Mouse (Mus musculus): ENCODE data around the gene Shq1.

Gene Shq1

DNA sequence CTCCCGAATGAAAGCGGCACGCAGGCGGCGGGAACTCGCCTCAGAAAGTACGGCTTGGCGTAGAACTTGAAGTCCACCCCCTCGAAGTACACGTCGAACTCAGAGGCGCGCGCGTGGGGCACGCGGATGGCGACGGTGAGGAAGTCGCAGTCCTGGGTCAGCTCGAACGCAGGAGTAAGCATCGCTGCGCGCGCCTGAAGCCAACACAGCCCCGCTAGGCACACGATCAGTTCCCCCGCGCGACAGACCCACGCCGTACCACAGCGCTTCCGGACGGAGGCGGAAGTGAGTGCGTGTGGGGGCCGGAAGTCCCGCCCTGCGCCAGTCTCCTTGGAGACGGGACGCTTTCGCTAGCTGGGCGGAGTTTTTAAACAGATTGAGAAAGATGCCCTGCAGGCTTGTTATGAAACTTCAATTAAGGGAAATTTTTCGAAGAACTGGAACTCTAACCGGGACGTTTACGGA is at the start of gene Shq1:
TSS of gene Shq1 (minus strand) at position 278 of the 465 bp plus-strand sequence.
- DNase-seq: peak; percentile 93

DNA sequence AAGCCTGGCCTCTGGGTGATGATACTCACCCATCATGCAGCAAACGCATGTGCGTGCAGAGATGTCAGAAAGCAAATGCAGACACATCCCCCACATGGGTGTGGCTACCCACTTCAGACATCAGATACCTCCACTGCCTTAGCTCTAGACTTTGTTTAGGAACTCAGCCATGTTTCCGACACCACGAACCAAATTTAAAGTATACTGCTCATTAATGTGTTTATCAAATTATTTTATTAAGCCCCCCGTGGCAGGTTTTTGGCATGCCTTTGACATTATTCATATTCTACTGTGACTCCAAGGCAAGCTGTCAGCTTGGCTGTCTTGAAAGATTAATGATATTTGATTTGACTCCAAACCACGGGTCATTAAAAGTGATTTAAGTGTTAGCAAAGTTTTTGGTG is 49.1 kb upstream of the Shq1 start:
- no peak for DNase-seq

DNA sequence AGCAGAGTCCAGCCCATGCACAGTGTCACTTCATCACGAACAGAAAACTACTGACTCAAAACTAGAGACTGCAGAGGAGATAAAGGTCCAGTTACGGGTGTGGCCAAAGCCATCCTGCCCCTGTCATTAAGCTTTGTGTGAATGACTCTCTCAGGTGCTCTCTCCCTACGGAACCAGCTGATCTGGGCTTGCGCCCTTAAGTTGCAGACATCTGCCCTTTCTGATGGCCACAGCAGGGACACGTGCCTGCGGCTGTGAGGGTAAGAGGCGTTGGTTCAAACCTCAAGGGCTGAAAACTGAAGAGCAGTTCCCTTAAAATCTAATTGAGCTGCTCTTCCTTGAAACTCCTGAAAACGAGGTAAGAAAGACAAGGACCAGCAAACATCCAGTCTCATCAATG is 45.9 kb upstream of the Shq1 start:
- no peak for DNase-seq

DNA sequence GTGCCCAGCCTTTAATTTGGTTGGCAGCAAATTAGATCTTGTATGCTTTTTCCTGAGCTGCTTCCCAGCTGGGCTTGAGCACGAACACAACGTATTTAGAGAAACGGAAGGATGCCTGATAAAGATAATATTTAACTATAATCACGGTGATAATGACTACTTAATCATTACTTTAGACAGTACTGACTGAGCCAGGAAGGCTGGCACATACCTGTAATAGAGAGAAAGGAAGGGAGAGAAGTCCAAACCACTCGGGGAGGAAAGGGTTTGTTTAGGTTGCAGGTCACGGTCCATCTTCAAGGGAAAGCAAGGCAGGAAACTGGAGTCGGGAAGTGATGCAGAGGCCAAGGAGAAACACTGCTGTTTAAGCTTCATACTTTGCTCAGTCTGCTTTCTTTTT is 45.2 kb upstream of the Shq1 start:
- DNase-seq: no peak

GRCm38 (mm10) chr6:100715296-100715828 is 44.4 kb upstream of the Shq1 start:
- no peak for DNase-seq

- no peak for DNase-seq
Measured at GRCm38 (mm10) chr6:100710866-100711265, 39.9 kb upstream of the Shq1 start.

GRCm38 (mm10) chr6:100710170-100710569 is 39.2 kb upstream of the Shq1 start:
- no peak for DNase-seq

DNA sequence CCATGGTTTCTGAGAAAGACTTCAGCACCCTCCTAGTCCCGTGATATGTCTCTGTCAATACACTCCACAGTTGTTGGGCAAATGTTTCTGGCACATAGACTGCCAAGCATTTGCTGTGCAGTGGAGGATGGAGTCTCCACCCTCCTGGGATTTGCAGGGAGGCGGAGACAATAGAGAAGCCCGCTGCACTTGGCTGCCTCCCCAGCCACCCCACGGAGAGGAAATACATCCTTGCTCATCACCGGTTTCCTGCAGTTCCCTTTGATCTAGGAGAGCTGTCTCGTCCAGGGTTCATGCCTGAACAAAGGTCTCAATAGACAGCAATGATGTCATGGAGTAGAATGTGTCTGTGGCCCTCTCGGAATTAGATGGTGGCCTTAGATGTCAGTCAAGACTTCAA is 38.5 kb upstream of the Shq1 start:
- DNase-seq: peak; percentile 53

- DNase-seq: no peak
Measured at GRCm38 (mm10) chr6:100708996-100709395, 38.0 kb upstream of the Shq1 start.

- no peak for DNase-seq
Measured at GRCm38 (mm10) chr6:100708248-100708647, 37.3 kb upstream of the Shq1 start.

DNA sequence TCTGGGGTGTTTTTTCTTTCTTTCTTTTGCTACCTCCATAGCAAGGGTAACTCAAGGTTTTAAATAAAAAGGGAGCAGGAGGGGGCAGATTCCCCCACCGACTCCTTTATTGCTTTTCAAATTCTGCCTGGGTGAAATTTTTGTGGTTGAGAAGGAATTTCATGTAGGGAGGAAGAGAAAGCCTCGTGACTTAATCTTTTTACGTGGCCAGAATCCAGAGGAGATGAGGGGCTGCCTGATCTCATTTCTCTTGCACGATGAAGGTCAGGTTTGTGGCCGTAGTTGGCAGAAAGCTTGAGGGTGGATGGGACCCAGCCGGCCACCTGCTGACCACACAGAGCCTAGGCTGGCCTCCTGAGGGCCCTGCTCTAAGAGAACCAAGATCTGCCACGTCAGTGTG is 36.6 kb upstream of the Shq1 start:
- DNase-seq: no peak

DNA sequence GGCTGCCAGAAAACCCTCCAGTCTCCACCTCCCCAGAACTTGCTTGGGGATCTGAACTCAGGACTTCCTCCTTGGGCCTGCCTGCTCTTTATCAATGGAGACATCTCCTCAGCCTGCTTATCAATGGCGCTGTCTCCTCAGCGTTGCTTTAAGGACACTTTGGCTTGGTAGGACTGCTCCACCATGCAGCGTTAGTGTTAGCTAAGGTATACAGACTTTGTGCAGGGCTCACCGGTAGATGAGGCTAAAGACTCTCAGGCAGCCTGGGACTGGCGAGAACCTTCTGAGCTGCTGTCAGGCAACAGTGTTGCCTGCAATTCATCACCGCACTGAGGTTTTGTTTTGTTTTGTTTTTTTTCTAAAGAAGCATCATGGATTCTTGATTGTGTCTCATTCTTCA is 35.9 kb upstream of the Shq1 start:
- no peak for DNase-seq

GRCm38 (mm10) chr6:100705366-100705811 is 34.4 kb upstream of the Shq1 start:
- peak; percentile 48 for DNase-seq

- DNase-seq: peak; percentile 88
Measured at GRCm38 (mm10) chr6:100704574-100705365, 33.8 kb upstream of the Shq1 start, which contains the start of gene Gxylt2. Gene Gxylt2 (plus strand): TSS chr6:100704734.

DNA sequence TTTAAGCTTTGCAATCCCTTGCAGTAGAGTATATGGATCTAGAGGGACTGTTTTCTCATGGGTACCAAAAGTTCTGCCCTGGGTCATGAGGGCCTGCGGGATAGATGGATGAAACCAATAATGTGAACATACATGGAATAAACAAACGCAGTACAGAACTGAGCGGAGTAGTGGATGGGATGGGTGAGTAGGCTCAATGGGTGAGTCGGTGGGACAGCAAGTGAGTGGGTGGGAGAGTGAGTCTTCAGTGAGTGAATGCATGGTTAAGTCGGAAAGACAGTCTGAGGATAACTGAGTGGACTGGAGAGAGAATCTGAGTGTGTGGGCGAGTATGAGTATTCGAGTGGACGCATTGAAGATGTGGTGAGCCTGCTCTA is 33.2 kb upstream of the Shq1 start:
- DNase-seq: no peak

DNA sequence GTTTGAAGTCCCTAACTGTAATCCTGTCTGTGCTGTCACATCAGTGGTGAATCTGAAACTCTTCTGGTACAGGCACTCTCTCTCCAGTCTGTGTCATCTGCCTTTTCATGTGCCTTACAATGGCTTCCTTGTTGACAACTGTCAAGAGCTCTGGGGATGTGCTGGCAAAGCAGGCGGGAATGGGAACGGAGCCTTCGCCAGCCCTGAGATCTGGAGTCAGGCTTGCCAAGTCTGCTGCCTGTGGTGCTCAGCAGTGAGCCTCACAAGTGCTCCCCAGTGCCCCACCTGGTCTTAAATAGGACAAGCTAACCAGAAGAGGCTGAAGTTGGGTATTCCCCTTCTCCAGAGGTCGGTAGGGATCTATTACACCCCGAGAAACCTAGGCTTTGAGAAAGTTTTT is 29.8 kb upstream of the Shq1 start:
- DNase-seq: no peak

DNA sequence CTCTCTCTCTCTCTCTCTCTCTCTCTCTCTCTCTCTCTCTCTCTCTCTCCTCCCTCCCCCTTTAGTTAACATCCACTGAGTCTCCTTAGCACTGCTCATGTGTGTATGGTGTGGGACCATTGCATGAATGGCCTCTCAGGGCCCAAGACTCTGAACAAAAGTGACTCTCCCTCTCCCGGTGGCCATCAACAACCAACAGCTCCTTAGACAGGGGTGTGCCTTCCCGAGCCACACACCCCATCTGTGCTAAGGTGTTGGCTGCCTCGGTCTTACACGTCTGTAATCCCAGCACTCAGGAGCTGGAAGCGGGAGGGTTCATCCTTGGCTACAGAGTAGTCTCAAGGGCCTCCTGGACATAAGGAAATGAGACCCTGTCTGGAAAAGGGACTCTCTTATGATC is 29.0 kb upstream of the Shq1 start:
- no peak for DNase-seq

- DNase-seq: no peak
Measured at GRCm38 (mm10) chr6:100686341-100686740, 15.4 kb upstream of the Shq1 start.

- no peak for DNase-seq
Measured at GRCm38 (mm10) chr6:100678636-100679035, 7.7 kb upstream of the Shq1 start.

GRCm38 (mm10) chr6:100676461-100676860 is 5.5 kb upstream of the Shq1 start:
- no peak for DNase-seq

DNA sequence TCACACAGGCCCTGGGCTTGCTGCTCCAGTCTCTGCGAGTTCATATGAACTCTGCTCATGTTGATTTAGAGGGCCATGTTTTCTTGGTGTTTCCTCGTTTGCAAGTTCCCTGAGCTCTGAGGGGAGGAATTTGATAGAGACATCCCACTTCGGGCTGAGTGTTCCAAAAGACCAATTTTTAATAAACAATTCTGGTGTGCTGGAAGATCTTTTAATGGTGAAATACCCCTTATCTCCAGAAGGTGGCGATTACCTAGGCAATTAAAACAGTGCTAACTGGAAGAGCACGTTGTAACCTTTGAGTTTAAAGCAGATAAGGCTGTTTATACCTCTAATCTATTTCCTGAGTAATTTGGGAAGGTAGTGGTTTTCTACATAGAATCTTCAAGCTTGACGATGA is 4.0 kb upstream of the Shq1 start:
- peak; percentile 52 for DNase-seq

GRCm38 (mm10) chr6:100671401-100671800 is 444 bp upstream of the Shq1 start:
- DNase-seq: no peak

DNA sequence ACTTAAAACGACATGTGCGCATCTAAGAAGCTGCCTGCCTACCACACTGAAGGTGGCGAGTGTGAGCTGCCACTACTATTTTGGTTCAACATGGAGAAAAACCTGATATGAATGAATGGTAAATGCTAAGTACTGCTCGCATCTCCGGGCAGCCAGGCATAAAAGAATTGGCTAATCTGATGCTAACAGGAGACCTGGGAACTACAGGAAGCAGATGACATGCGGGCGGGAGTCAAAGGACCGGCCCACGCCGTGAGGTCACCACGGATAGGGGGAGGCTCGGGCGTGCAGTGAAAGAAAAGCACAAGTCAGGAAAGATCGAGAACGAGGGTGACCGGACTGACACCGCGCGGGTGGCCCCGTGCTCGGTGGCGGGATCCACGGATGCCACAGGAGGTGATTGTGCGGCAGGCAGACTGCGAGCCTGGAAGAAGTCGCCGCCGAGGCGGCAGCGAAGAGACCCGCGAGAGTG is 551 bp downstream of the Shq1 start:
- peak; percentile 59 for DNase-seq

GRCm38 (mm10) chr6:100668858-100669257 is 2.1 kb downstream of the Shq1 start:
- no peak for DNase-seq

GRCm38 (mm10) chr6:100667644-100668043 is 3.3 kb downstream of the Shq1 start:
- DNase-seq: no peak

Measured in embryo, embryonic 11 days (tissue).